Mouse (Mus musculus): Measurements from ENCODE around the gene Gm32687. TPM values are rescaled to one million over a fixed set of nuclear protein-coding genes. Genes with fewer than 3 reads are reported as not detected.

Gene Gm32687
- 0.22 and 0.32 TPM in 2 replicates for polyA plus RNA-seq (2012; rRNA removed)

DNA sequence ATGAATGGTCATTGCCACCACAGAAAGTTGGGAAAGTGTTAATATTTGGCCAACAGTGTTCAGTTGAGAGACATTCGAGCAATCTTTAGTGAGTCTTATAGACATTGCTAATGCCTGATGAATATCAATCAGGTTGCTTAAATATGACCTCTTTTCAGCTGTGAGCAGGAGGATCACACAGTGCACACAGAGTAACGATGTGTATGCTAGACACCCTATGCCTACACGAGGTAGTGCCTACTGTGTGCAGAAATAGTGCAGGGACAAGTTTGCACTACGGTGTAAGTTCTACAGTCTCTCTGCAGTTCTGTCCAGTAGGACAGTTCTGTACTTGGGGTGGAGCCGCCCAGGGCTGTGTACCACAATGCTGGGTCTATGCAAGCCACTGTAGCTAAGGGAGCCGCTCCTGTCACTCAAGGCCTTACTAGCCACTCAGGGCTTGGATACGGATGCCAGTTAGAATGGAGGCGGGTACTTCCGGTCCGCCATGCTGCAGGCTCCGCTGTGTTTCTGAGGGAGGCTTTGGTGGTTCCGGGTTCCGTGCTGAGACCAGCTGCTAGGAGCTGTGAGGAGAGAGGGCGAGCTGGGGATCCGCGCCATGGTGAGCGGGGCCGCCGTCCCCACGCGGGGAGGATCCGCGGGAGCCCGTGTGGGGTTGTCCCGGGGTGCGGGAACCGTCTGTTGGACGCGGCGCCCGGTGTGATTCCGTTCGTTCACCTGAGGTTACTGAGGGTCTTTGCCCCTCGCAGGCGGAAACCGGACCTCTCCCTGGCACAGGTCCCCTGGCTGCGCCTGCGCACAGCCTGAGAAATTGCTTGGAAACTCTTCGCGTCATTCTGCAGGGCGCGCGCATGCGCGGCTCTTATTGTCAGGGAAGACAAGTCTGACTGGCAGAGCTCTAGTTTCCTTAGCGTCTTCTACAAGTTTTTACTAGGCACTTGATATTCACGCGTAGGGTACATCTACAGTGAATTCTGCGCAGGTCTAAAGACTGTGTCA, at the start of gene Gm32687:
Gene Gm32687 (plus strand): TSS at position 526 of the 999 bp plus-strand sequence.

DNA sequence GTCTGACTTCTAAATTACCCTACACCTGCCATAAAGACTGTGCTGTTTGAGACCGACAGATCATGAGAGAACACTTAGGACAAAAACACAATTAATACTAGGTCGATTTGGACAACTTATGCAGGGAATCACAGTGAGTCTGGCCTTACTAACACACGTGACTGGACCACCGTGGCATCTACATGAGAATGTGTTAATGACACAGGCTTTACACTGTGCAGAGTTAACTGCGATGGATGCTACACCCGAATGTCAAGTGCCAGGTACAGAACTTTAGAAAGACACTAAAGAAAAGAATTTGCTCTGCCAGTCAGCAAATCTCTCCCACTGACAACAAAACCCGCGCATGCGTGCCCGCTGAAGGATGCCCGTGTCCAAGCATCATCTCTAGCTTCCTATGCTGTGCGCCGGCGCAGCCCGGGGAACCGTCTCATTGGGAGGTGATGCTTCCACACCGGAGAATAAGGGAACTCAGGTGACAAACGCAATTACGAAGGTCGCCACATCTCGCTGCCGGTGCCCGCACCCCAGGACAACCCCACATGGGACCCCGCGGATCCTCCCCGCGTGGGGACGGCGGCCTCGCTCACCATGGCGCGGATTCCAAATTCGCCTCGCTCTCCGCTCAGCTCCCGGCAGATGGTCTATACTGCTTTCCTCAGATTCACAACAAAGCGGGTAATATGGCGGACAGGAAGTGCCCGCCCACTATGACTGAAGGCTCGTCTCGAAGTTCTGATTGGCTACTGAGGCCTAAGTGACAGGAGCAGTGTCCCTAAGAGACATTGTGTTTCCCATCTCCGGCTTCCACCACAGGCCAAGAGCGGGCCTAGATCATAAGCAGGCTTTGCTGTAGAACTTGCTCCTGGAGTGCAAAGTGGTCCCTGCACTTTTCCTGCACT, 66.4 kb downstream of the Gm32687 start, which contains the start of gene Zfp781:
Gene Zfp781 (minus strand): TSS at position 639 of the 902 bp plus-strand sequence.

Other genes starting within 250 kb of the Gm32687 start
- 51.7 and 56.4 TPM in 2 replicates for gene Sirt6, start 236.1 kb upstream of the Gm32687 start, polyA plus RNA-seq (2012; rRNA removed)
- gene Ankrd24, start 235.4 kb upstream of the Gm32687 start, polyA plus RNA-seq (2012; rRNA removed): 34.1 and 39.1 TPM in 2 replicates
- 0.20 and 0.30 TPM in 2 replicates for gene Gm10778, start 214.9 kb upstream of the Gm32687 start, polyA plus RNA-seq (2012; rRNA removed)
- 0.07 and 0.20 TPM in 2 replicates for gene Zfp433, start 159.1 kb upstream of the Gm32687 start, polyA plus RNA-seq (2012; rRNA removed)
- 0.30 and 0.33 TPM in 2 replicates for gene Gm3055, start 92.8 kb upstream of the Gm32687 start, polyA plus RNA-seq (2012; rRNA removed)
- gene Gm4767, start 51.7 kb upstream of the Gm32687 start, polyA plus RNA-seq (2012; rRNA removed): not detected in 2 replicates
- 0.08 TPM in 1 of 2 replicates, not detected in the other for gene Zfp781, start 66.5 kb downstream of the Gm32687 start, polyA plus RNA-seq (2012; rRNA removed)
- gene Zfp873, start 184.2 kb downstream of the Gm32687 start, polyA plus RNA-seq (2012; rRNA removed): 0.71 and 1.5 TPM in 2 replicates
- 0.07 TPM in 1 of 2 replicates, not detected in the other for gene BC024063, start 219.4 kb downstream of the Gm32687 start, polyA plus RNA-seq (2012; rRNA removed)